Mouse (Mus musculus) hindbrain, embryonic 13.5 days (tissue): ENCODE results near the gene Gm20388. TPM values are rescaled to one million over a fixed set of nuclear protein-coding genes. Genes with fewer than 3 reads are reported as not detected.
A peak's percentile ranks its signal among the peaks of the same experiment; 100 is the strongest.

Experiments
- ATAC-seq: fragments of 200-750 bp; cut with Nextera tagmentation; 2 replicates; pipeline ENCODE4 v1.8.0; 2017; ENCODE audit warnings: moderate TSS enrichment; ENCODE audit not compliant: low FRiP score
- H3K27ac ChIP-seq: fragments of 300-500 bp; sonication (generic); 2 replicates; pipeline ENCODE4 v1.5.1; 2015; ENCODE audit warnings: inconsistent platforms, mild to moderate bottlenecking, moderate library complexity
- H3K27me3 ChIP-seq: fragments of 300-500 bp; sonication (generic); 2 replicates; pipeline ENCODE4 v1.6.1; 2015; ENCODE audit warnings: mild to moderate bottlenecking, inconsistent platforms
- H3K36me3 ChIP-seq: fragments of 300-500 bp; sonication (generic); 2 replicates; pipeline ENCODE4 v1.6.1; 2015; ENCODE audit warnings: mild to moderate bottlenecking, inconsistent platforms
- H3K4me1 ChIP-seq: fragments of 300-500 bp; sonication (generic); replicated peaks from 2 replicates; pipeline ENCODE4 v1.6.1; 2015; ENCODE audit warnings: inconsistent platforms
- H3K4me2 ChIP-seq: fragments of 300-500 bp; sonication (generic); 2 replicates; pipeline ENCODE4 v1.6.1; 2015; ENCODE audit warnings: inconsistent platforms, mild to moderate bottlenecking, moderate library complexity
- H3K4me3 ChIP-seq: fragments of 300-500 bp; sonication (generic); 2 replicates; pipeline ENCODE4 v1.5.1; 2015; ENCODE audit warnings: mild to moderate bottlenecking, inconsistent platforms
- H3K9ac ChIP-seq: fragments of 300-500 bp; sonication (generic); 2 replicates; pipeline ENCODE4 v1.6.1; 2015; ENCODE audit warnings: mild to moderate bottlenecking, inconsistent platforms
- H3K9me3 ChIP-seq: fragments of 300-500 bp; sonication (generic); 2 replicates; pipeline ENCODE4 v1.6.1; 2016; ENCODE audit warnings: inconsistent platforms
- WGBS: fragments of 180-500 bp; shearing (Covaris S2); methylation state at CpG from one replicate; pipeline ENCODE4 v1.1.7; 2015; 5-methylcytosine and 5-hydroxymethylcytosine counted together
- polyA plus RNA-seq: library from polyadenylated mRNA; unstranded; fragments of >200 nt; fragmentation: Nextera tagmentation; extraction: Ambion mirVana; gene quantifications from 2 replicates; pipeline ENCODE4 v1.2.1, GENCODE M21; 2015

Gm20388 gene
- polyA plus RNA-seq, 1 experiment from 2014 or later, result 1.9 TPM

- Histone ChIP-seq H3K4me2 (no peak overlapping the region), H3K4me3 (no peak overlapping the region), H3K4me1 (peaks cover under 1% of the 10 kb centered on the region; the same call in 1 of the 2 replicates), H3K9ac (no peak overlapping the region), H3K36me3 (peaks cover 44% of the 10 kb centered on the region), H3K9me3 (no peaks in the 10 kb centered on the region), H3K27me3 (no peaks in the 10 kb centered on the region), H3K27ac (no peak overlapping the region)
- ATAC-seq, result no peak
- WGBS, result 93% methylated on average over 6 of the region's 6 CpGs
Observed at GRCm38 (mm10) chr8:123665580-123665979, 3754.9 kb downstream of the Gm20388 start.

- Histone ChIP-seq H3K27ac (no peak overlapping the region), H3K36me3 (peaks cover 31% of the 10 kb centered on the region), H3K4me3 (no peak overlapping the region), H3K9ac (no peak overlapping the region), H3K9me3 (no peaks in the 10 kb centered on the region), H3K4me2 (no peak overlapping the region), H3K4me1 (peaks cover 8% of the 10 kb centered on the region; the same call in 1 of the 2 replicates), H3K27me3 (no peaks in the 10 kb centered on the region)
- WGBS, result 83% methylated on average over 1 of the region's 1 CpGs
- no peak for ATAC-seq
Observed at GRCm38 (mm10) chr8:123666832-123667231, 3756.2 kb downstream of the Gm20388 start.

GRCm38 (mm10) chr8:123668681-123669080, 3758.0 kb downstream of the Gm20388 start:
- no peak overlapping the region for H3K9ac ChIP-seq

GRCm38 (mm10) chr8:123670766-123671165, 3760.1 kb downstream of the Gm20388 start:
- H3K4me1 ChIP-seq, result peaks cover 16% of the 10 kb centered on the region
- 56% methylated on average over 7 of the region's 7 CpGs for WGBS
- H3K27me3 ChIP-seq, result no peaks in the 10 kb centered on the region
- H3K27ac ChIP-seq, result no peak overlapping the region
- no peak overlapping the region for H3K4me2 ChIP-seq
- no peaks in the 10 kb centered on the region for H3K9me3 ChIP-seq
- no peaks in the 10 kb centered on the region for H3K36me3 ChIP-seq
- no peak for ATAC-seq
- H3K4me3 ChIP-seq, result no peak overlapping the region
- H3K9ac ChIP-seq, result no peak overlapping the region

More at GRCm38 (mm10) chr8:123668681-123669080, 3758.0 kb downstream of the Gm20388 start:
- Histone ChIP-seq H3K4me1 (peaks cover 8% of the 10 kb centered on the region; the same call in 1 of the 2 replicates), H3K27me3 (no peaks in the 10 kb centered on the region), H3K27ac (no peak overlapping the region), H3K9me3 (no peaks in the 10 kb centered on the region), H3K4me3 (no peak overlapping the region), H3K36me3 (peaks cover 14% of the 10 kb centered on the region), H3K4me2 (no peak overlapping the region)
- ATAC-seq, result no peak
- 32% methylated on average over 4 of the region's 4 CpGs for WGBS

- 67% methylated on average over 7 of the region's 7 CpGs for WGBS
- no peak overlapping the region for H3K9ac ChIP-seq
- no peak overlapping the region for H3K4me3 ChIP-seq
- no peaks in the 10 kb centered on the region for H3K36me3 ChIP-seq
- no peak overlapping the region for H3K4me2 ChIP-seq
- no peaks in the 10 kb centered on the region for H3K27me3 ChIP-seq
- H3K4me1 ChIP-seq, result peaks cover 20% of the 10 kb centered on the region
- H3K9me3 ChIP-seq, result no peaks in the 10 kb centered on the region
- H3K27ac ChIP-seq, result no peak overlapping the region
- no peak for ATAC-seq
Observed at GRCm38 (mm10) chr8:123671454-123671853, 3760.8 kb downstream of the Gm20388 start.

- H3K9ac ChIP-seq, result no peak overlapping the region
- no peak for ATAC-seq
- 70% methylated on average over 6 of the region's 6 CpGs for WGBS
- no peaks in the 10 kb centered on the region for H3K9me3 ChIP-seq
- H3K4me1 ChIP-seq, result peaks cover 20% of the 10 kb centered on the region
- no peak overlapping the region for H3K4me2 ChIP-seq
- no peaks in the 10 kb centered on the region for H3K36me3 ChIP-seq
- H3K4me3 ChIP-seq, result no peak overlapping the region
- no peaks in the 10 kb centered on the region for H3K27me3 ChIP-seq
- H3K27ac ChIP-seq, result no peak overlapping the region
Observed at GRCm38 (mm10) chr8:123672648-123673047, 3762.0 kb downstream of the Gm20388 start.

GRCm38 (mm10) chr8:123675611-123676010, 3765.0 kb downstream of the Gm20388 start:
- H3K27ac ChIP-seq, result peak overlapping the region; percentile 55
- H3K27me3 ChIP-seq, result no peaks in the 10 kb centered on the region
- H3K4me3 ChIP-seq, result no peak overlapping the region
- H3K4me2 ChIP-seq, result no peak overlapping the region
- H3K9me3 ChIP-seq, result no peaks in the 10 kb centered on the region
- H3K9ac ChIP-seq, result no peak overlapping the region
- peaks cover 19% of the 10 kb centered on the region for H3K4me1 ChIP-seq
- no peaks in the 10 kb centered on the region for H3K36me3 ChIP-seq
- WGBS, result 57% methylated on average over 5 of the region's 5 CpGs
- ATAC-seq, result no peak

- Histone ChIP-seq H3K27me3 (no peaks in the 10 kb centered on the region), H3K36me3 (no peaks in the 10 kb centered on the region), H3K27ac (no peak overlapping the region), H3K9ac (no peak overlapping the region), H3K9me3 (no peaks in the 10 kb centered on the region), H3K4me3 (no peak overlapping the region), H3K4me2 (no peak overlapping the region), H3K4me1 (peaks cover 18% of the 10 kb centered on the region)
- ATAC-seq, result no peak
- WGBS, result 87% methylated on average over 4 of the region's 4 CpGs
Observed at GRCm38 (mm10) chr8:123678390-123678789, 3767.7 kb downstream of the Gm20388 start.

- H3K4me2 ChIP-seq, result no peak overlapping the region
- H3K4me3 ChIP-seq, result no peak overlapping the region
- WGBS, result 25% methylated on average over 18 of the region's 18 CpGs
- no peak overlapping the region for H3K9ac ChIP-seq
- ATAC-seq, result no peak
- no peaks in the 10 kb centered on the region for H3K9me3 ChIP-seq
- H3K27ac ChIP-seq, result no peak overlapping the region
- no peaks in the 10 kb centered on the region for H3K36me3 ChIP-seq
- no peaks in the 10 kb centered on the region for H3K27me3 ChIP-seq
- peaks cover 21% of the 10 kb centered on the region for H3K4me1 ChIP-seq
Observed at GRCm38 (mm10) chr8:123682073-123682761, 3771.6 kb downstream of the Gm20388 start.

- H3K9me3 ChIP-seq, result no peaks in the 10 kb centered on the region
- no peak overlapping the region for H3K4me2 ChIP-seq
- H3K36me3 ChIP-seq, result no peaks in the 10 kb centered on the region
- ATAC-seq, result no peak
- H3K4me1 ChIP-seq, result peaks cover 21% of the 10 kb centered on the region
- H3K27me3 ChIP-seq, result no peaks in the 10 kb centered on the region
- H3K4me3 ChIP-seq, result no peak overlapping the region
- H3K27ac ChIP-seq, result no peak overlapping the region; the same call in 1 of the 2 replicates
- H3K9ac ChIP-seq, result no peak overlapping the region
- WGBS, result 67% methylated on average over 7 of the region's 7 CpGs
Observed at GRCm38 (mm10) chr8:123683321-123683720, 3772.7 kb downstream of the Gm20388 start.

- H3K36me3 ChIP-seq, result no peaks in the 10 kb centered on the region
- H3K9me3 ChIP-seq, result no peaks in the 10 kb centered on the region
- no peak overlapping the region for H3K4me3 ChIP-seq
- peaks cover 21% of the 10 kb centered on the region for H3K4me1 ChIP-seq
- no peak for ATAC-seq
- no peak overlapping the region for H3K9ac ChIP-seq
- H3K4me2 ChIP-seq, result no peak overlapping the region
- 85% methylated on average over 7 of the region's 7 CpGs for WGBS
- no peaks in the 10 kb centered on the region for H3K27me3 ChIP-seq
- H3K27ac ChIP-seq, result peak overlapping the region; percentile 86
Observed at GRCm38 (mm10) chr8:123684806-123685205, 3774.2 kb downstream of the Gm20388 start.

- no peaks in the 10 kb centered on the region for H3K9me3 ChIP-seq
- H3K4me2 ChIP-seq, result no peak overlapping the region
- WGBS, result 51% methylated on average over 4 of the region's 4 CpGs
- peaks cover 21% of the 10 kb centered on the region for H3K4me1 ChIP-seq
- H3K27me3 ChIP-seq, result no peaks in the 10 kb centered on the region
- no peak overlapping the region for H3K4me3 ChIP-seq
- H3K36me3 ChIP-seq, result no peaks in the 10 kb centered on the region
- H3K9ac ChIP-seq, result no peak overlapping the region
- peak overlapping the region; percentile 86 for H3K27ac ChIP-seq
- ATAC-seq, result no peak
Observed at GRCm38 (mm10) chr8:123685477-123685876, 3774.8 kb downstream of the Gm20388 start.

GRCm38 (mm10) chr8:123687826-123688225, 3777.2 kb downstream of the Gm20388 start:
- 76% methylated on average over 4 of the region's 4 CpGs for WGBS
- no peak overlapping the region for H3K4me3 ChIP-seq
- no peak overlapping the region for H3K4me2 ChIP-seq
- no peak overlapping the region for H3K27ac ChIP-seq
- H3K4me1 ChIP-seq, result peaks cover 15% of the 10 kb centered on the region
- H3K36me3 ChIP-seq, result no peaks in the 10 kb centered on the region
- no peaks in the 10 kb centered on the region for H3K27me3 ChIP-seq
- no peak for ATAC-seq
- H3K9me3 ChIP-seq, result no peaks in the 10 kb centered on the region
- H3K9ac ChIP-seq, result no peak overlapping the region
